Mouse (Mus musculus): Measurements from ENCODE around the gene Il2rg. TPM values are rescaled to one million over a fixed set of nuclear protein-coding genes. Genes with fewer than 3 reads are reported as not detected.
A peak's percentile ranks its signal among the peaks of the same experiment; 100 is the strongest.

Il2rg gene
- polyA plus RNA-seq, 1 experiment from 2014 or later, result 0.13 TPM

GRCm38 (mm10) chrX:101288432-101288831, 20.4 kb upstream of the Il2rg start:
- ChIA-PET CTCF (no interaction called here), POLR2A (no interaction called here)
- TF ChIP-seq CTCF (IDR thresholded peaks at IDR 0.05), result no peak
- H3K27me3 ChIP-seq, result peaks cover 4% of the 10 kb centered on the region
- in situ Hi-C loops (cut with MboI; ENCODE audit: low pct_unique_long_range_greater_than_20kb), result loop anchor here (10.0 kb wide), 1 partner anchor 154 kb away; no protein-coding TSS in a partner anchor
- ATAC-seq, result no peak
- no peak for DNase-seq (ENCODE audit: low read depth, low spot score)

GRCm38 (mm10) chrX:101287543-101287942, 19.5 kb upstream of the Il2rg start:
- H3K27me3 ChIP-seq, result peaks cover 4% of the 10 kb centered on the region
- DNase-seq (ENCODE audit: low read depth, low spot score), result no peak
- no peak for TF ChIP-seq CTCF (IDR thresholded peaks at IDR 0.05)
- ChIA-PET CTCF (interaction anchor here (1.8 kb wide), 1 partner anchor 156 kb away, joined by 7 read pairs; no protein-coding TSS in a partner anchor), POLR2A (no interaction called here)
- in situ Hi-C loops (cut with MboI; ENCODE audit: low pct_unique_long_range_greater_than_20kb), result loop anchor here (10.0 kb wide), 1 partner anchor 153 kb away; no protein-coding TSS in a partner anchor
- ATAC-seq, result no peak

GRCm38 (mm10) chrX:101285953-101286670, 18.1 kb upstream of the Il2rg start:
- TF ChIP-seq CTCF (IDR thresholded peaks at IDR 0.05), result no peak
- POLR2A ChIA-PET, result no interaction called here
- CTCF ChIA-PET, result interaction anchor here (1.8 kb wide), 1 partner anchor 155 kb away, joined by 7 read pairs; no protein-coding TSS in a partner anchor
- in situ Hi-C loops (cut with MboI; ENCODE audit: low pct_unique_long_range_greater_than_20kb), result loop anchor here (10.0 kb wide), 1 partner anchor 151 kb away; no protein-coding TSS in a partner anchor
- no peak for ATAC-seq
- H3K27me3 ChIP-seq, result no peaks in the 10 kb centered on the region
- no peak for DNase-seq (ENCODE audit: low read depth, low spot score)

GRCm38 (mm10) chrX:101285534-101285933, 17.5 kb upstream of the Il2rg start:
- no peaks in the 10 kb centered on the region for H3K27me3 ChIP-seq
- ChIA-PET CTCF (interaction anchor here (0.8 to 1.0 kb wide), 2 partner anchors 16 to 157 kb away, joined by 3 read pairs; no protein-coding TSS in a partner anchor), POLR2A (no interaction called here)
- in situ Hi-C loops (cut with MboI; ENCODE audit: low pct_unique_long_range_greater_than_20kb), result loop anchor here (10.0 kb wide), 1 partner anchor 151 kb away; no protein-coding TSS in a partner anchor
- DNase-seq (ENCODE audit: low read depth, low spot score) (no peak), ATAC-seq (no peak)
- TF ChIP-seq CTCF (IDR thresholded peaks at IDR 0.05), result no peak

GRCm38 (mm10) chrX:101282813-101283212, 14.8 kb upstream of the Il2rg start:
- ATAC-seq, result no peak
- no peaks in the 10 kb centered on the region for H3K27me3 ChIP-seq
- DNase-seq (ENCODE audit: low read depth, low spot score), result no peak
- POLR2A ChIA-PET, result no interaction called here
- TF ChIP-seq CTCF (IDR thresholded peaks at IDR 0.05), result no peak
- in situ Hi-C loops (cut with MboI; ENCODE audit: low pct_unique_long_range_greater_than_20kb), result loop anchor here (10.0 kb wide), 1 partner anchor 148 kb away; no protein-coding TSS in a partner anchor
- CTCF ChIA-PET, result no interaction called here

GRCm38 (mm10) chrX:101273875-101274738, 6.1 kb upstream of the Il2rg start, which contains the start of gene Med12:
TSS of gene Med12 (plus strand) at chrX:101274030.
- POLR2A ChIA-PET, result interaction anchor here (0.5 kb wide), 1 partner anchor 59 kb away, joined by 4 read pairs; no protein-coding TSS in a partner anchor
- CTCF ChIA-PET, result interaction anchor here (1.9 kb wide), 1 partner anchor 55 kb away, joined by 5 read pairs; no protein-coding TSS in a partner anchor
- TF ChIP-seq CTCF (IDR thresholded peaks at IDR 0.05), result no peak
- in situ Hi-C loops (cut with MboI; ENCODE audit: low pct_unique_long_range_greater_than_20kb), result no loop called here
- ATAC-seq (peak; percentile 91), DNase-seq (ENCODE audit: low read depth, low spot score) (peak; percentile 46)
- peaks cover 20% of the 10 kb centered on the region for H3K27me3 ChIP-seq

GRCm38 (mm10) chrX:101273410-101273809, 5.4 kb upstream of the Il2rg start:
- no peak for TF ChIP-seq CTCF (IDR thresholded peaks at IDR 0.05)
- CTCF ChIA-PET, result interaction anchor here (1.9 kb wide), 1 partner anchor 56 kb away, joined by 5 read pairs; no protein-coding TSS in a partner anchor
- peaks cover 20% of the 10 kb centered on the region for H3K27me3 ChIP-seq
- POLR2A ChIA-PET, result no interaction called here
- DNase-seq (ENCODE audit: low read depth, low spot score) (no peak), ATAC-seq (no peak)
- in situ Hi-C loops (cut with MboI; ENCODE audit: low pct_unique_long_range_greater_than_20kb), result no loop called here

GRCm38 (mm10) chrX:101268755-101269124, 685 bp upstream of the Il2rg start, which contains the start of gene Gm20489:
TSS of gene Gm20489 (minus strand) at chrX:101269023.
- no peak for TF ChIP-seq CTCF (IDR thresholded peaks at IDR 0.05)
- no peak for DNase-seq (ENCODE audit: low read depth, low spot score)
- H3K27me3 ChIP-seq, result peaks cover 25% of the 10 kb centered on the region
- no peak for ATAC-seq
- in situ Hi-C loops (cut with MboI; ENCODE audit: low pct_unique_long_range_greater_than_20kb), result no loop called here
- ChIA-PET CTCF (interaction anchor here (1.6 kb wide), 1 partner anchor 12 kb away, joined by 3 read pairs; no protein-coding TSS in a partner anchor), POLR2A (no interaction called here)

- POLR2A ChIA-PET, result no interaction called here
- no peak for ATAC-seq
- no peak for TF ChIP-seq CTCF (IDR thresholded peaks at IDR 0.05)
- CTCF ChIA-PET, result interaction anchor here (1.2 kb wide), 1 partner anchor 20 kb away, joined by 3 read pairs; no protein-coding TSS in a partner anchor
- no peak for DNase-seq (ENCODE audit: low read depth, low spot score)
- in situ Hi-C loops (cut with MboI; ENCODE audit: low pct_unique_long_range_greater_than_20kb), result no loop called here
- peaks cover 26% of the 10 kb centered on the region for H3K27me3 ChIP-seq
Observed at GRCm38 (mm10) chrX:101266631-101267030, 1.4 kb downstream of the Il2rg start.

GRCm38 (mm10) chrX:101263892-101264291, 4.2 kb downstream of the Il2rg start, which contains the start of gene Gm614:
TSS of gene Gm614 (minus strand) at chrX:101263992.
- DNase-seq (ENCODE audit: low read depth, low spot score), result no peak
- POLR2A ChIA-PET, result no interaction called here
- ATAC-seq, result no peak
- CTCF ChIA-PET, result no interaction called here
- TF ChIP-seq CTCF (IDR thresholded peaks at IDR 0.05), result no peak
- peaks cover 17% of the 10 kb centered on the region for H3K27me3 ChIP-seq
- in situ Hi-C loops (cut with MboI; ENCODE audit: low pct_unique_long_range_greater_than_20kb), result no loop called here
